ENCODE assay signal across 30 mouse cellular contexts in genomic region chr5:76179791-76180190, GRCm38 (mm10).
"Had no signal": no experiment of that assay in that cellular context is flagged by ENCODE, and none has a peak within 500 bp of the region (broad histone marks: within the 10 kb centered on the region; RNA-seq: fewer than 3 reads in every experiment).

No protein-coding gene starts in this region.

- H3K27me3 ChIP-seq: limb, embryonic 12.5 days; limb, embryonic 13.5 days; limb, embryonic 15.5 days; lung, embryonic 15.5 days; megakaryocyte, embryonic 14.5 days had no signal

- H3K36me3 ChIP-seq: limb, embryonic 10.5 days; limb, embryonic 12.5 days; limb, embryonic 13.5 days; limb, embryonic 15.5 days; liver, embryonic 12.5 days; liver, embryonic 13.5 days; liver, embryonic 15.5 days; lung, embryonic 15.5 days; midbrain, embryonic 10.5 days; midbrain, embryonic 12.5 days; midbrain, embryonic 13.5 days had no signal

- H3K9ac ChIP-seq: limb, embryonic 12.5 days; limb, embryonic 13.5 days; limb, embryonic 15.5 days; liver, embryonic 12.5 days; liver, embryonic 13.5 days; liver, embryonic 14.5 days; liver, embryonic 15.5 days; liver, postnatal 0 days; lung, embryonic 14.5 days; lung, embryonic 15.5 days; midbrain, embryonic 12.5 days; midbrain, embryonic 13.5 days had no signal

- H3K9me3 ChIP-seq: limb, embryonic 10.5 days; limb, embryonic 12.5 days; limb, embryonic 13.5 days; limb, embryonic 15.5 days; liver, embryonic 12.5 days; liver, embryonic 13.5 days; liver, embryonic 15.5 days; lung, embryonic 15.5 days; megakaryocyte, embryonic 14.5 days; midbrain, embryonic 10.5 days; midbrain, embryonic 12.5 days; midbrain, embryonic 13.5 days had no signal

- H3K4me3 ChIP-seq: left cerebral cortex, adult 2 months; limb, embryonic 10.5 days; limb, embryonic 12.5 days; limb, embryonic 13.5 days; limb, embryonic 15.5 days; liver, embryonic 12.5 days; liver, embryonic 13.5 days; liver, embryonic 15.5 days; lung, embryonic 15.5 days; megakaryocyte, embryonic 14.5 days; midbrain, embryonic 10.5 days; midbrain, embryonic 12.5 days; midbrain, embryonic 13.5 days; myocyte had no signal

- ATAC-seq: liver, embryonic 12.5 days; liver, postnatal 0 days; lung, postnatal 0 days; midbrain, embryonic 13.5 days; midbrain, embryonic 16.5 days had no signal

- H3K27ac ChIP-seq: left cerebral cortex, adult 2 months; limb, embryonic 10.5 days; limb, embryonic 12.5 days; limb, embryonic 13.5 days; limb, embryonic 15.5 days; liver, embryonic 12.5 days; liver, embryonic 13.5 days; liver, embryonic 14.5 days; liver, embryonic 15.5 days; lung, embryonic 15.5 days; macrophage; midbrain, embryonic 10.5 days; midbrain, embryonic 12.5 days; midbrain, embryonic 13.5 days had no signal

- DNase-seq: left cerebral cortex, postnatal 4 days; liver; liver, embryonic 13.5 days; liver, postnatal 0 days; lung, adult 18-20 months; lung, adult 2 months; lung, embryonic 14.5 days; lung, postnatal 10 days; lung, postnatal 14 days; lung, postnatal 36 days; lung, postnatal 4 days; midbrain, embryonic 14.5 days had no signal

- H3K4me2 ChIP-seq: limb, embryonic 12.5 days; limb, embryonic 13.5 days; limb, embryonic 15.5 days; liver, embryonic 11.5 days; liver, embryonic 12.5 days; liver, embryonic 13.5 days; liver, embryonic 15.5 days; lung, embryonic 14.5 days; lung, embryonic 15.5 days; midbrain, embryonic 12.5 days; midbrain, embryonic 13.5 days had no signal
